Mouse (Mus musculus) heart, adult 18-20 months (tissue): ENCODE measurements at regions not wholly inside any gene's neighbourhood (a gene's known extent, or its start where the extent isn't known, plus 50 kb on each side); places are given as distances from the start of the nearest gene placed in this dataset.

ENCODE experiments used
- DNase-seq, 2 experiments: peaks; one replicate each; pipeline ENCODE4 v3.0.0; 2021 to 2022; ENCODE audit warnings: mixed read lengths in 1 of 2

GRCm38 (mm10) chr3:142939773-142940172 lies 58.0 kb upstream of the Pkn2 start:
- DNase-seq = no peak

- DNase-seq = peak; percentile 7
Observed at GRCm38 (mm10) chr3:142935949-142936348, 54.1 kb upstream of the Pkn2 start.

GRCm38 (mm10) chr3:142934326-142934725 lies 52.5 kb upstream of the Pkn2 start:
- no peak for DNase-seq

- DNase-seq = no peak
Observed at GRCm38 (mm10) chr3:142933684-142934259, 52.0 kb upstream of the Pkn2 start.
